Mouse (Mus musculus) heart, adult 2 months (tissue): ENCODE measurements around the gene Ryr3. TPM values are rescaled to one million over a fixed set of nuclear protein-coding genes. Genes with fewer than 3 reads are reported as not detected.
A peak's percentile ranks its signal among the peaks of the same experiment; 100 is the strongest.

Experiments used
- DNase-seq, 2 experiments: peaks; one replicate each; pipeline ENCODE4 v3.0.0; 2021
- H3K27ac ChIP-seq: fragments of 200-600 bp; 2 replicates; pipeline ENCODE4 v1.8.1; 2022
- H3K27me3 ChIP-seq: fragments of 200-500 bp; 2 replicates; pipeline ENCODE4 v1.6.1; 2012; ENCODE audit warnings: mild to moderate bottlenecking, low read length, inconsistent platforms, mixed read lengths; ENCODE audit not compliant: control insufficient read depth, insufficient read depth
- H3K36me3 ChIP-seq: fragments of 200-500 bp; 2 replicates; pipeline ENCODE4 v1.6.1; 2012; ENCODE audit warnings: low read length, inconsistent platforms; ENCODE audit not compliant: control insufficient read depth, insufficient read depth
- H3K4me1 ChIP-seq: fragments of 200-500 bp; 2 replicates; pipeline ENCODE4 v1.6.1; 2011; ENCODE audit warnings: low read length; ENCODE audit not compliant: control insufficient read depth, insufficient read depth
- H3K4me3 ChIP-seq: fragments of 200-600 bp; 2 replicates; pipeline ENCODE4 v1.8.1; 2022
- H3K79me2 ChIP-seq: fragments of 200-500 bp; replicated peaks from 2 replicates; pipeline ENCODE4 v1.6.1; 2012; ENCODE audit warnings: mild to moderate bottlenecking, inconsistent platforms, low read length, moderate library complexity, mixed read lengths; ENCODE audit not compliant: control insufficient read depth, insufficient read depth
- H3K9ac ChIP-seq: fragments of 200-500 bp; 2 replicates; pipeline ENCODE4 v1.6.1; 2012; ENCODE audit warnings: low read depth, mild to moderate bottlenecking, control low read depth, inconsistent platforms, low read length, mixed read lengths
- CTCF ChIP-seq: fragments of 200-600 bp; IDR thresholded peaks from 2 replicates; pipeline ENCODE4 v1.8.1; 2022; ENCODE audit warnings: antibody characterized with exemption, mild to moderate bottlenecking, moderate library complexity
- EP300 ChIP-seq: fragments of 200-500 bp; IDR thresholded peaks from 2 replicates; pipeline ENCODE4 v1.6.1; 2011; ENCODE audit warnings: low read depth, low read length, control low read depth; ENCODE audit not compliant: insufficient read depth
- POLR2A ChIP-seq: fragments of 200-500 bp; IDR thresholded peaks from 2 replicates; pipeline ENCODE4 v1.6.1; 2011; ENCODE audit warnings: mild to moderate bottlenecking, low read depth, low read length, control low read depth; ENCODE audit not compliant: insufficient read depth
- WGBS: fragments of 180-500 bp; shearing (Covaris S2); methylation state at CpG from one replicate; pipeline ENCODE4 v1.1.7; 2018; 5-methylcytosine and 5-hydroxymethylcytosine counted together
- intact Hi-C: fragments of 180-260 bp; cut with DNase I; formaldehyde crosslinking; loops from one replicate; pipeline ENCODE4 v1.15.1; 2025
- polyA plus RNA-seq: library from polyadenylated mRNA; depleted of rRNA; stranded (reverse); fragments of >200 nt; gene quantifications from 2 replicates; pipeline ENCODE4 v1.2.3, GENCODE M21; 2012
- total RNA-seq, 2 experiments: library from RNA; stranded (reverse); gene quantifications; 2 replicates each; pipeline ENCODE4 v1.2.3; 2021

Gene Ryr3
- total and polyA plus RNA-seq, 3 experiments = 0.93 to 1.1 (median 1.00) TPM

DNA sequence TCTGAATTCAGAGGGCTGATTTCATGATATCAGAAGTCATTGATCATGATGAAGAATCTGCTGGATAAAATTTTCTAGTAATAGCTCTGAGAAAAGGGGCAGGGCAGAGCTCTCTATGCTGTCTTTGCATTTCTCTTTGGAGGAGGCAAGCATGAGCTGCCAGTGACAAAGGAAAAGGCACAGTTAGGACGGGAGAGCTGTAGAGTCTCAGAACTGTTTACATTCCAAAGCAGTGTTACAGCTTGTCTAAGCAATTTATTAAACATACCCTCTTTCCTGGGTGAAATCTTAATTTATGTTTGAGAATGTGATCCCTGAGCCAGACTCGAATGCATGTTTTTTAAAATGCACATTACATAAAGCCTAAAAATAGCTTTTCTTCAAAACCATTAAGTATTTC, 435.3 kb downstream of the Ryr3 start:
- WGBS = 47% methylated on average over 2 of the region's 2 CpGs
- intact Hi-C loops = no loop called here
- no peak for DNase-seq
- Histone ChIP-seq H3K79me2 (no peaks in the 10 kb centered on the region), H3K4me1 (no peaks in the 10 kb centered on the region), H3K36me3 (no peaks in the 10 kb centered on the region), H3K9ac (no peak overlapping the region), H3K27ac (no peak overlapping the region), H3K27me3 (no peaks in the 10 kb centered on the region), H3K4me3 (no peak overlapping the region)
- TF ChIP-seq CTCF = no peak
- no peak for TF ChIP-seq EP300
- no peak for TF ChIP-seq POLR2A

DNA sequence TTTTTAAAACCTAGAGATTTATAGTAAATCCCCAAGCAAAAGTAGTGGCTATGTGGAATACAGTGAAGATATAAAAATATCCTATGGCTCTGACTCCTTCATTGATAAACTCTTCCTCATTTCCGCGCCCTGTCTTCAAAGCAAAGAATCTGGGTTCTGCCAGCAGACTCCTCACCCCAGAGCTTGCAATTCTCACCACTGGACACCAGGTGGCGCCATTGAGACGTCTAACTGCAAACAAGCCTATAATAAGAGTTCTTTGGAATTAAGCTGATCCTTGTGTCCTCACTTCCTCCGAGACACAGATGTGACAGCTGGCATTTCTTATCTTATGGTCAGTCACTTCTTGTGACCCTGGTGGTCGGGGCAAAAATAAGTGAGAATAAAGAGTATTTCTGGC, 442.1 kb downstream of the Ryr3 start:
- Histone ChIP-seq H3K9ac (no peak overlapping the region), H3K79me2 (no peaks in the 10 kb centered on the region), H3K4me3 (no peak overlapping the region), H3K27ac (no peak overlapping the region), H3K36me3 (no peaks in the 10 kb centered on the region), H3K4me1 (no peaks in the 10 kb centered on the region), H3K27me3 (no peaks in the 10 kb centered on the region)
- peak; percentile 48 to 65 for DNase-seq
- TF ChIP-seq POLR2A (no peak), CTCF (peak; percentile 93)
- WGBS = 15% methylated on average over 6 of the region's 6 CpGs
- intact Hi-C loops = loop anchor here (1.0 kb wide), 1 partner anchor 528 kb away; no protein-coding TSS in a partner anchor

DNA sequence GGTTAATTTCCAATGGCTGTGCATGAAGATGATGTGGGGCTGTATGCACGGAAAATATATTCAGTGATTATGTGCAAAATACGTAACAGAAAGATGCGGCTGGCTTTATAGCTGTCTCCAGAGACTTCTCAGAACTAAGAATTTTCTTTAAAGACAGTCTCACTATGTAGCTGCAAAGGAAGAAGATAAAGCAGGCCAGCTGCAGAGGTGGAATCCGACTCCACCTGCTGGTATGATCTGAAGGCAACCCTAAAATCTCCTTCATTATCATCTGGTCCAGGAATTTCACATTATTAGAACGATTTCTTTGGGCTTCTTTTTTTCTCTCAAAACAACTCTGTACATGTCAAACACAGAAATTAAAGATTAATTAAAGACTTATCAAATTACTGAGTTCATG, 449.2 kb downstream of the Ryr3 start:
- no peak for DNase-seq
- H3K27me3 ChIP-seq = no peaks in the 10 kb centered on the region
- no peak overlapping the region for H3K27ac ChIP-seq
- H3K36me3 ChIP-seq = no peaks in the 10 kb centered on the region
- peak; percentile 71 for TF ChIP-seq CTCF
- no peak for TF ChIP-seq POLR2A
- no peak for TF ChIP-seq EP300
- H3K4me1 ChIP-seq = no peaks in the 10 kb centered on the region
- WGBS = 59% methylated on average over 5 of the region's 5 CpGs
- intact Hi-C loops = loop anchor here (1.0 to 2.0 kb wide), 2 partner anchors 229 to 266 kb away; no protein-coding TSS in a partner anchor
- H3K4me3 ChIP-seq = no peak overlapping the region
- H3K79me2 ChIP-seq = no peaks in the 10 kb centered on the region
- no peak overlapping the region for H3K9ac ChIP-seq

DNA sequence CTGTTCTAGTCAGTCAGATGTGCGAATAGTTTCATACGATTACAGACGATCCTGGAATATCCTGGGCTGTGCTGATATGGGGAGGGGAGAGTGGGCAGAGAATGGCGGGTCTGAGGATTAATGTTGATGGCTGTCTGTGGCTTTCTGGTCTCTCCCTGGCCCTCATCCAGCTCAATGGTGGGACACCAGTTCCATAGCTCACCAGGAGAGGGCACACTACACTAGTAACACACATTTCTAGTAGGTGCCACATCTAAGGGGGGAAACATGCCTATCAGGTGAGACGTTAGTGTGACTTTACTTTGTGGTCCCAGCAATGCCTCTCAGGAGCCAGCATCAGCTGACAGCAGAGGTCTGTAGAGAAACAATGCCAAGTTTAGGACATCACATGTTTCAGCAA, 451.9 kb downstream of the Ryr3 start:
- intact Hi-C loops = no loop called here
- DNase-seq = no peak
- H3K27me3 ChIP-seq = no peaks in the 10 kb centered on the region
- 46% methylated on average over 5 of the region's 5 CpGs for WGBS
- H3K4me3 ChIP-seq = no peak overlapping the region
- no peak overlapping the region for H3K27ac ChIP-seq
- H3K9ac ChIP-seq = no peak overlapping the region
- H3K79me2 ChIP-seq = no peaks in the 10 kb centered on the region
- no peaks in the 10 kb centered on the region for H3K4me1 ChIP-seq
- TF ChIP-seq POLR2A (no peak), CTCF (peak; percentile 60)
- no peaks in the 10 kb centered on the region for H3K36me3 ChIP-seq

DNA sequence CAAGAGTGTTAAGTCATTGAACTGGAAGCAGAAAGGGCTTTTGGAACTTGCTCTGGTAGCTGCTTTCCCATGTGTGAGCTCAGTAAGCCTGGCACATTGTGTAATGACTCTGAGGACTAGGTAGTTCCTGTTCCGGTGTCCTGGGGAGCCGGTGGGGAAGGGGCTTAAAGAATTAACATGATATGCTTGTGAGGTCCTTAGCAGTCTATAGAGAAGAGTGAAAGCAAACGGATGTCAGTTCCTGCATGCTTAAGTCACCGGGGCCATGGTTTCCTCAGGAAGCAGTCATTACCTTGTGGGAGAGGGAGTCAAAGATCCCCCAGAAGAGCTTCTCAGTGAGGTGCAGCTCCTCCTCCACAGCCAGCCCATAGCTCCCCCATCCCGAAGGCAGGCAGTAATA, 452.6 kb downstream of the Ryr3 start:
- no peaks in the 10 kb centered on the region for H3K79me2 ChIP-seq
- no peaks in the 10 kb centered on the region for H3K36me3 ChIP-seq
- no peak for DNase-seq
- intact Hi-C loops = no loop called here
- no peak overlapping the region for H3K4me3 ChIP-seq
- no peaks in the 10 kb centered on the region for H3K27me3 ChIP-seq
- H3K4me1 ChIP-seq = no peaks in the 10 kb centered on the region
- H3K9ac ChIP-seq = no peak overlapping the region
- TF ChIP-seq CTCF (no peak), EP300 (no peak), POLR2A (no peak)
- H3K27ac ChIP-seq = no peak overlapping the region
- WGBS = 39% methylated on average over 5 of the region's 5 CpGs

DNA sequence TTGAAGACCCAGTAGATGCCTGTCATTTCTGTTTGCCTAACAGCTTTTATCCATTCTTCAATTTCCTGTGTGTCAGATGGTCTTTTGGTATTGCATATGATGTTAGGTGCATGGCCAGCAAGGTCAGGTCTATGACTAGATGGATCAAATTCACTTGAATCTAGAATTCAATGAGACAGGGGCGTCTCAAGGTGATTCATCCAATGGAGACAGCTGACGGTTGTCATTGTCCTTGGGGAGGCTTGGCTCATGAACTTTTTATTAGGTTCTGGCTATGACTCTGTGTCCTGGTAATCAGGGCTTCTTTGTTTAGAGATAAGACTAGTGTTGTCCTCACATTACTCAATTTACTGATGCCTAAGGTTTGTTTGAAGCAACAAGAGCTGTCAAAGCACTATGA, 454.9 kb downstream of the Ryr3 start:
- no peak for TF ChIP-seq EP300
- Histone ChIP-seq H3K9ac (no peak overlapping the region), H3K27ac (no peak overlapping the region), H3K79me2 (no peaks in the 10 kb centered on the region), H3K36me3 (no peaks in the 10 kb centered on the region), H3K4me3 (no peak overlapping the region), H3K27me3 (no peaks in the 10 kb centered on the region), H3K4me1 (no peaks in the 10 kb centered on the region)
- no peak for DNase-seq
- WGBS = 71% methylated on average over 2 of the region's 2 CpGs
- intact Hi-C loops = no loop called here
